Mouse (Mus musculus) lung, postnatal 36 days (tissue): ENCODE data around the gene Prox1.

Source experiments
- DNase-seq: peaks from one replicate; pipeline ENCODE4 v3.0.0; 2022; ENCODE audit warnings: mixed read lengths

Gene Prox1

GRCm38 (mm10) chr1:190169911-190170818 is at the start of gene Prox1:
Prox1 (minus strand) TSS chr1:190170714.
- DNase-seq = peak; percentile 72

GRCm38 (mm10) chr1:190216621-190217020 is 46.1 kb upstream of the Prox1 start:
- no peak for DNase-seq

DNA sequence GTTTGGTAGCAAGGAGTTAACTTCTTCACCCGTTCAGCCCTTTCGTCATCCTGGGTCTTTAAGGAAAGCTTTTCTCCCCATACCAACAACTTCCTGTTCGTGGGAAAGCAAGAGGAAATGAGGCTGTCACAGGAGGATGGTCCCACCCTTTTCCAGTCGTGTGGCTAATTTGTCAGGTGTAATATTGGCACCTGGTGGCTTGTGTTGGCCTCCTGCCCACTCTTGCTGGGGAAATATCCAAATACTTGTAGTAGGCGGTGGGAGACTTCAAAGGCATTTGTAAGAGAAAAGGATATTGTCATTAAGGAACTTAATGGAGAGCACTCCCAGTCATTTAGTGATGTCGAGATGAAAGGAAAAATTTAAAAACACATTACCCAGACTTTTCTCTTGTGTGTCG is 44.1 kb upstream of the Prox1 start:
- DNase-seq = peak; percentile 1

- no peak for DNase-seq
These were observed 42.7 kb upstream of the Prox1 start for GRCm38 (mm10) chr1:190213175-190213574.

GRCm38 (mm10) chr1:190207246-190207645 is 36.7 kb upstream of the Prox1 start:
- no peak for DNase-seq

DNA sequence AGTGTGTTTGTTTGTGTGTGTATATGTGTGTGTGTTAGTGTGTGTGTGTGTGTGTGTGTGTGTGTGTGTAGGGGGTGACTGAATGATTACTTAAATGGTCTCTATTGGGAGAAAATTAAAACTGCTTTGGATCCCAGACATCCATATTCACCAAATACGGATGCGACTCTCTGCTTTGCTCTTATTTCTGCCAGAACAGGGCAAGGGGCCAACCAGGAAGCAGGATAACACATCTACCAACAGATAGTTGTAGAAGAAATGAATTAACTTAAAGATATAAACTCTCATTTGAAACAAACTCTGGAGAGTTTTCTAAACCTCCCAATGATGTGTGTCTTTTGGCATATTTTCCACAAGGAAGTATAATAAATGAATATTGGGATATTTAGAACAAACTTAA is 35.2 kb upstream of the Prox1 start:
- no peak for DNase-seq

DNA sequence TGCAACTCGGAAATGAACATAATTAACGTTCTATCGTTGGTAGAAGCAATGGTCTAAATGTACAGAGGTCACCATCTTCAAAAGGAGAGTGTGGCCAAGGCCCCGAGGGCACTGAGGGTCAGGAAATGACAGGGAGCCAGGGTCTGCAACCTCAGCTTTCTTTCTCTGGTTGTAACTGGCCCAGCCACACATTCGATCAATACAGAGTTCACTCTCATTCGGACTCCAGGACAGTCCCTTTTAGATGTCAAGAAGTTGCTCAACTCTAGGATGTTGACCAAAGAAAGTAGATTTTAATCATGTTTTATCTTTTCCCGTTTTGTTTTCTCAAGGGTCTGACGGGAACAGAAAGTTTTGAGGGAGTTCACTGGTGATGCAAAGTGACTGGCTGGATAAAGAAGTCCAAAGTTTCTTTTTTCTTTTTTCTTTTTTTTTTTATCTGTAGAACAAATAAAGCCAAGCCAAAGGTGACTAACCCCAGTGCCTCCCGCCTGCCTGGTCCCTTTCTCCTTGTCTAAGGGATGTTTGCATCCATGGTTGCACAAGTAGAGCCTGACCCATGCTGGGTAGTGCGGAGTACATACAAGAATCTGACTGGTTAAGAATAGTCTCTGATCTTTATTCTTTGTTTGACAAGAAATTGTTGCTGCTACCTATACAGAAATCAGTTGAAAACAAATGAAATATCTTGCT is 34.0 kb upstream of the Prox1 start:
- DNase-seq = no peak

DNA sequence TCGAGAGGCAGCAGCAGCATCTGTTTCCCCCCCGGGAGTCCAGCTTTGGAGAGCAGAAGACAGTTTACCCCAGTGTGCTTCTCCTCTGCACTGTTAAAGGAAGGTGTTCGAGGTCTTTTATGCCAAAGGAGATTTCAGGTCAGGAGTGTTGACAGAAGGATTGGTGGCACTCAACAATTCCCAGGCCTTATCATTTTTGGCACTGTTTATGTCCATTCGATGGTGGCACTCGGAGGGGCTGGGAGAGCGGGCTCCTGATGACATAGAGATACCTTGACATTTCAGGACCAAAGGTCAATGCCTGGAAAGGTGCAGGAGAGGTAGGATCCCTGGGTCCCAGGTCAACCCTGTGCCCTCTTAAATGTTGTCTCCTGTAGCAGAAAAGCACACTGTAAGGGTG is 31.2 kb upstream of the Prox1 start:
- DNase-seq = no peak

- no peak for DNase-seq
These were observed 30.5 kb upstream of the Prox1 start for GRCm38 (mm10) chr1:190200996-190201395.

GRCm38 (mm10) chr1:190198247-190198646 is 27.7 kb upstream of the Prox1 start:
- no peak for DNase-seq

GRCm38 (mm10) chr1:190192011-190192410 is 21.5 kb upstream of the Prox1 start:
- no peak for DNase-seq

DNA sequence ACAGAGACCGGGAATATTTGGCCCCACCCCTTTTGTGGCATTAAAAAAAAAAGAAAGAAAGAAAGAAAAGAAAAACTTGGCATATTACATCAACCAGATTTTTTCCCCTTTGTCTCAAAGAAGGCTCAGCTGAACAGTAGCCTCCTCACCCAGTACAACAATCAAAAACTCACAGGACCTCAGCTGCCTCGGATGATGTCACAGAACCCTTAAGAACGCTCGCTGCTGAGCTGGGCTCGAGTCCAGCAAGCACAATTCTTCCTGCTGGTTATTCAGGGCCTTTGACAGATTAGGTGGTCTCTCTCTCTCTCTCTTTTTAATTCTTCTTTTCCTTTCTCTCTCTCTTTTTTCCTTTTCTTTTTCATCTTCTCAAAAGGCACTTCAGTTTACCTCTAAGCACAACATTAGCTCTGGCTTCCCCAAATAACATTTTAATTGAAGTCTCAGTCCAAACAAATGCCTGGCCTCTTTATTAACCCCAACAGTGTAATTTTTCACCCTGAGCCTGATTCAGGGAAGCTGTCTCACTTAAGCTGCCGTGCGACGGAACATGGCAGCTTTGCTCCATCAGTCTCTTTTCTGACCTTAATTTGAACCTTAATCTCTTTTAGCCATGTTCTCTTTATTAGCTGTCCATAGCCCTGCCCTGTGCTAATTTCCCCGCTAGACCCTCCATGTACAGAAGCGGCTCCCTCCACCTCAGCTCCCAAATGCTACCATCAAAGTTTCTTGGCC is 19.9 kb upstream of the Prox1 start:
- DNase-seq = no peak

- no peak for DNase-seq
These were observed 18.6 kb upstream of the Prox1 start for GRCm38 (mm10) chr1:190189125-190189524.

- DNase-seq = no peak
These were observed 15.8 kb upstream of the Prox1 start for GRCm38 (mm10) chr1:190186336-190186735.

GRCm38 (mm10) chr1:190185284-190185683 is 14.8 kb upstream of the Prox1 start:
- DNase-seq = no peak

GRCm38 (mm10) chr1:190183574-190183973 is 13.1 kb upstream of the Prox1 start:
- DNase-seq = no peak

DNA sequence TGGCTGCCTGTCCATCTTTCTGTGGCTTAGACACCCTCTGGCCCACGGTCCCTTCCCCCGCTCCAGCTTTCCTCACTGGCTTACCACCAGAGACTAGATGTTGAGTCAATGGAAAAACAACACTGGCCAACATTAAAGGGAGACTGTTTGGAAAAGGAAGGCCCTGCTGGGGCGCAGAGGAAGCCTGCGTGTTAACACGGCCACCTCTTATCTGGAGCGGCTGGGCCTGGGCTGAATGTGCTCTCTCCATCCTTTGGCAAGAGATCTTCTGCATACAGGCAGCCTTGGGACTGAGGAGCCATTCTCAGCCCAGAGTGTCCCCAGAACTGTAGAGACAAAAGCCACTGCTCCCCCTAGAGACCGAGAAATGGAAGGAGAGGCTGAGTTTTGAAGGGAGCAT is 11.3 kb upstream of the Prox1 start:
- no peak for DNase-seq

DNA sequence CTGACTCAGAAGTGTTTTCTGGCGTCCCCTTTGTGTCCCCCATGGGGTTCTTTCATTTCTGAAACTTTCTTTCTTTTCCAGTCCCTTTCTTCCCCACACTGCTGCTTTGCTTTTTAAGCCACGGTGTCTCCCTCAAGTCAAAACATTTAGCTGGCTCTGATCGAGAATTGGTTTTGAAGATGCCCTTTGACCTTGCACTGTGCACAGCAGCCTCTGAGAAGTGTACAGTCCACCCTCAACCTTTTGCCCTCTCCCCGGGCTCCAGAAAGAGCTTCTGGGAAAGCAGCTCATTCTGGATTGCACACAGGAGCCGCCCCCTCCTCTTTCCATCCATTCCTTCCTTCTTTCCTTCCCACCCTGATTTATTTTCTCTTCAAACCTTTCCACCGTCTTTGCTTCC is 10.3 kb upstream of the Prox1 start:
- DNase-seq = no peak

DNA sequence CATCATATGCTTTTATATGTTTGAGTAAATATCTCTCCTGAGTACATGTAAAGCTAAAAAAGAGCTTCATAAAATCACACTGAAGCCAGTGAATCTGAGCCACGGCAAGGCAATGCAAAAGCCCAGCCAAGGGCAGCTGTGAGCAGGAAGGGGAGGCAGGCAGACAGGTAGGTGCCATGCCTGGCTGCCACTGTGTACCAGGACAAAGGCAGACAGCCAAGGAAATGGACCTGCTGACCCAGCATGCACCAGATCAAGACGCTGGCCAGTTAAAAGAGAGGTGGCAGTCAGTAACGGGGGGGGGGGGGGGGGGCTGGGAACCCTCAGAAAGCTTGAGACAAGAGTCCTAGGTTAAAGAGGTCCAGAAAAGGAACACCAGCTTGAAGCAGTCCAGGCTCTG is 6.4 kb upstream of the Prox1 start:
- DNase-seq = no peak

DNA sequence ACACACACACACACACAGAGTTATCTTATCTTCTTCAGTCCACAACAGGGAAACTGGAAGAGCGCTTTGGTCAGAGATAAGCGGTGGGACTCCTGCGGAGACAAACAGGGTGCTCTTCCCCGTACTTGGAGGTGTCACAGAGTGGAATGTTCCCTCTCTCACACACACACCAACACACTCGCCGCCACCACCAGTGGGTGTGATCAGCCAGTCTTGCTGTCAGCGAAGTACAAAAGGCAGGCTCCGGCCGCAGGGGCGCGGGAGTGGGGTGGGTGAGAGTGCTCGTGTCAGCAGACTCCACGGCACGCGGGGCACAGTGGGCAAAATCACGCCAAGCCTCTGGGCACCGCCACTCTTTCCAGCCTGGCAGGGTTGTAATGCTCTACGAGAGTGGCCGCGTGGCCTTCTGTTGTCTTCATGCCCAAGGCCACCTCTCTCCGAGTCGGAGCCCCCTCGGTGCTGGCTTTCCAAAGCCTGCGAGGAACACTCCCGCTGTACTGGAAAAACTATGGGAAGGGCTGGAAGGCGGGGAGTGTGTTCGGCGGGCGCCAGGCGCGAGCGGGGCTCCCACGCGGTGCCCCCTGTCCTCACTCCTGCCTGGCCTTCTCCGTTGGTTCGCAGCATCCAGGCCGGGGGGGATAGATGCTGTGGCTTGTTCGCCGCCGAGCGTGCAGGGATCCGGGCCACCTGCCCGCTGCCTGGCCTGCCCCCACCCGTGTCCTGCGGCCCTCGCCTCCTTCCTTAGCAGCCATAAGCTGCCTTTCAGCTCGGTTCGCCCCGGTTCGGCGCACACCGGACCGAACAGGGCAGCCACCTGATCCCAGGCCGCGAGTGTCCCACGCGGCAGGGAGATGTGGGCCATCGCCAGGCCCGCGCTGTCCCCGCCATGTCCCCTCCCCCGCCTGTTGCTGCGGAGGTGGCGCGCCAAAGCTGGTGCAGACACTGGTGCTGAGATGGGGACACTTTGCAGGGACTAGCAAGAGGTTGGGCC is 4.5 kb upstream of the Prox1 start:
- no peak for DNase-seq

DNA sequence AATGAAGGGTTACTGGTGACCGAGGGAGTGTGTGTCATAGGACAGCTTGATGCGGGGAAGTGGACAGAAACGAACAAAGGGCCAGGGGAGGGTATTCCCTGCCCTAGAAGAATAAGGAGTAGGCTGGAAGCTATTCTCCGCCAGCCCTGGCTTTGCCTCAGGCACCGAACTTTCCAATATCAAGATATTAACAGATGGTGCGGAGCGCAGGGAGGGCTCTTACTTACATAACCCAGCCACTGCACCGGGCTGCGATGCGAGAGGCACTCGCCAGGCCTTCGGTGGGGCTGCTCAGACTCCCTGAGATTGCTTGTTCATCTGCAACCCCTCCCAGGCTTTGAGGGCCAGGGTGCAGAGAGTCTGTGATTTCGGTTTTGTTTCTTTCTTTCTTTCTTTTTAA is 3.7 kb upstream of the Prox1 start:
- DNase-seq = no peak

GRCm38 (mm10) chr1:190173596-190173995 is 3.1 kb upstream of the Prox1 start:
- no peak for DNase-seq
